Mouse (Mus musculus) embryonic facial prominence, embryonic 11.5 days (tissue): ENCODE measurements around the gene Fnip1. TPM values are rescaled to one million over a fixed set of nuclear protein-coding genes. Genes with fewer than 3 reads are reported as not detected.
A peak's percentile ranks its signal among the peaks of the same experiment; 100 is the strongest.

ENCODE experiments used
- ATAC-seq: fragments of 200-750 bp; cut with Nextera tagmentation; replicated peaks from 2 replicates; pipeline ENCODE4 v1.8.0; 2017; ENCODE audit warnings: low read depth; ENCODE audit not compliant: insufficient number of reproducible peaks, low FRiP score, low TSS enrichment
- DNase-seq: peaks from one replicate; pipeline ENCODE4 v3.0.0-alpha.2; 2015; ENCODE audit warnings: low spot score
- H3K27ac ChIP-seq: fragments of 300-500 bp; sonication (generic); replicated peaks from 2 replicates; pipeline ENCODE4 v1.5.1; 2014; ENCODE audit warnings: mild to moderate bottlenecking, low read depth, low read length, control low read depth
- H3K27me3 ChIP-seq: fragments of 300-500 bp; sonication (generic); 2 replicates; pipeline ENCODE4 v1.6.1; 2014; ENCODE audit warnings: mild to moderate bottlenecking, low read length, moderate library complexity, mixed read lengths; ENCODE audit not compliant: control insufficient read depth, insufficient read depth
- H3K36me3 ChIP-seq: fragments of 300-500 bp; sonication (generic); replicated peaks from 2 replicates; pipeline ENCODE4 v1.6.1; 2014; ENCODE audit warnings: low read depth, mild to moderate bottlenecking, low read length, moderate library complexity, mixed read lengths; ENCODE audit not compliant: control insufficient read depth, insufficient read depth
- H3K4me1 ChIP-seq: fragments of 300-500 bp; sonication (generic); 2 replicates; pipeline ENCODE4 v1.6.1; 2014; ENCODE audit warnings: low read length, mixed read lengths; ENCODE audit not compliant: control insufficient read depth, insufficient read depth
- H3K4me2 ChIP-seq: fragments of 300-500 bp; sonication (generic); 2 replicates; pipeline ENCODE4 v1.6.1; 2014; ENCODE audit warnings: low read depth, mild to moderate bottlenecking, control low read depth, low read length, moderate library complexity
- H3K4me3 ChIP-seq: fragments of 300-500 bp; sonication (generic); 2 replicates; pipeline ENCODE4 v1.5.1; 2014; ENCODE audit warnings: low read depth, low read length, control low read depth
- H3K9ac ChIP-seq: fragments of 300-500 bp; sonication (generic); replicated peaks from 2 replicates; pipeline ENCODE4 v1.6.1; 2014; ENCODE audit warnings: mild to moderate bottlenecking, control low read depth, low read length
- H3K9me3 ChIP-seq: fragments of 300-500 bp; sonication (generic); replicated peaks from 2 replicates; pipeline ENCODE4 v1.6.1; 2016; ENCODE audit warnings: mild to moderate bottlenecking, low read length, inconsistent platforms, mixed read lengths; ENCODE audit not compliant: control insufficient read depth
- WGBS: fragments of 180-500 bp; shearing (Covaris S2); extraction: QIAGEN DNeasy Blood & Tissue Kit; methylation state at CpG from one replicate; pipeline ENCODE4 v1.1.7; 2014; 5-methylcytosine and 5-hydroxymethylcytosine counted together
- polyA plus RNA-seq: library from polyadenylated mRNA; unstranded; fragments of >200 nt; fragmentation: Nextera tagmentation; extraction: Ambion mirVana; gene quantifications from 2 replicates; pipeline ENCODE4 v1.2.1, GENCODE M21; 2014

The Fnip1 gene
- polyA plus RNA-seq, 1 experiment from 2014 or later, result 14.1 TPM

DNA sequence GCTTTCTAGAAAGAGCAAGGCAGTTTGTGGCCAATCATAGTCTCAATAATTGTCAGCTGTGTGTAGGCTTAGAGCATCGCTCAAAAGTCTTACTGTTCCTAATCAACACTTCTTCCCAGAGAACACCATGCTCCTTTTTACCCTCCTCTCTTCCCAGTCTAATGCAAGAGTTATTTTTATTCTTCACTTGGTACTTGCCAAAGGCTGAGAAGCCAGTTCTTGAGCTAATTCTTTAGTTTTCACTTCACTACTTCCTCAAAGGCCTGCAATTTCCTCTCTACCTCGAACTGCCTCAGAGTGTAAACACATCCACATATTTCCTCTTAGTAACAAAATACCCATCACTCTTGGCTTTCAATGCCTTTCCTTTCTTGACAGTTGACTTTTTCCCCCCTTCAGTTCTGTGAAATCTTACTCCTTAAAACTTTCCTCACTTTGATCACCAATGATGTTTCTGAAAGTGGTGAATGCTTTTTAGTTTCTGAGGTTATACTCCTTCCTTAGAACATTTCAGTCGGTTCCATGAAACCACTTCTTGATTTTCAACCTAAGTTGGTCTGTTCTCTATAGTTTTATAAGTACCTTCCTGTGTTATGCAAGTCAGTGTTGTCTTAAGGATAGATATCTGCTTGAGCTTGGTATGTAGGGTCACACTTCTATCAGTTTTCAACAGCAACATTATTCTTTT, 26.7 kb downstream of the Fnip1 start:
- no peaks in the 10 kb centered on the region for H3K4me1 ChIP-seq
- no peak overlapping the region for H3K9ac ChIP-seq
- no peaks in the 10 kb centered on the region for H3K36me3 ChIP-seq
- no peaks in the 10 kb centered on the region for H3K27me3 ChIP-seq
- no peak overlapping the region for H3K4me2 ChIP-seq
- no peak overlapping the region for H3K4me3 ChIP-seq
- DNase-seq, result peak; percentile 7
- H3K27ac ChIP-seq, result no peak overlapping the region
- WGBS, result 62% methylated on average over 3 of the region's 3 CpGs
- no peaks in the 10 kb centered on the region for H3K9me3 ChIP-seq
- no peak for ATAC-seq

GRCm38 (mm10) chr11:54472231-54472630, 34.2 kb downstream of the Fnip1 start:
- Histone ChIP-seq H3K27me3 (no peaks in the 10 kb centered on the region), H3K9ac (no peak overlapping the region), H3K4me3 (no peak overlapping the region), H3K9me3 (no peaks in the 10 kb centered on the region), H3K4me1 (no peaks in the 10 kb centered on the region), H3K36me3 (no peaks in the 10 kb centered on the region), H3K4me2 (no peak overlapping the region), H3K27ac (no peak overlapping the region)
- 91% methylated on average over 4 of the region's 4 CpGs for WGBS
- no peak for DNase-seq
- no peak for ATAC-seq

DNA sequence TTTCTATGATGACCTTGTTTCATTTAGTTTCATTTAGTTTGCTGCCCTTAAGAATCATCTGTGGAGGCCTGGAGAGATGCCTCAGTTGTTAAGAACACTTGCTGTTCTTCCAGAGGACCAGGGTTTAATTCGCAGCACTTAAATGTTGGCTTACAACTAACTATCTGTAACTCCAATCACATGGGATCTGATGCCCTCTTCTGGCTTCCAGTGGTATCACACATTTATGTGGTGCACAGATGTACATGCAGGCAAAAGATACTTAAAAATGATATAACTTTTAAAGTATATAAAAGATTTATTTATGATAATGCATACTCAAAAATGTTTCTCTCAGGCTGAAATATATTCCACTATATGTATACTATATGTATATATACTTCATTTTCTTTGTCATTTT, 40.4 kb downstream of the Fnip1 start:
- Histone ChIP-seq H3K27me3 (no peaks in the 10 kb centered on the region), H3K4me1 (no peaks in the 10 kb centered on the region), H3K9ac (no peak overlapping the region), H3K4me2 (no peak overlapping the region), H3K27ac (no peak overlapping the region), H3K4me3 (no peak overlapping the region), H3K36me3 (no peaks in the 10 kb centered on the region), H3K9me3 (no peaks in the 10 kb centered on the region)
- WGBS, result 78% methylated on average over 1 of the region's 1 CpGs
- no peak for ATAC-seq
- DNase-seq, result peak; percentile 10

- Histone ChIP-seq H3K9ac (no peak overlapping the region), H3K4me2 (no peak overlapping the region), H3K4me1 (no peaks in the 10 kb centered on the region), H3K27me3 (no peaks in the 10 kb centered on the region), H3K4me3 (no peak overlapping the region), H3K27ac (no peak overlapping the region), H3K36me3 (no peaks in the 10 kb centered on the region), H3K9me3 (no peaks in the 10 kb centered on the region)
- DNase-seq (no peak), ATAC-seq (no peak)
- WGBS, result 90% methylated on average over 3 of the region's 3 CpGs
These were observed 48.0 kb downstream of the Fnip1 start for GRCm38 (mm10) chr11:54486041-54486440.

DNA sequence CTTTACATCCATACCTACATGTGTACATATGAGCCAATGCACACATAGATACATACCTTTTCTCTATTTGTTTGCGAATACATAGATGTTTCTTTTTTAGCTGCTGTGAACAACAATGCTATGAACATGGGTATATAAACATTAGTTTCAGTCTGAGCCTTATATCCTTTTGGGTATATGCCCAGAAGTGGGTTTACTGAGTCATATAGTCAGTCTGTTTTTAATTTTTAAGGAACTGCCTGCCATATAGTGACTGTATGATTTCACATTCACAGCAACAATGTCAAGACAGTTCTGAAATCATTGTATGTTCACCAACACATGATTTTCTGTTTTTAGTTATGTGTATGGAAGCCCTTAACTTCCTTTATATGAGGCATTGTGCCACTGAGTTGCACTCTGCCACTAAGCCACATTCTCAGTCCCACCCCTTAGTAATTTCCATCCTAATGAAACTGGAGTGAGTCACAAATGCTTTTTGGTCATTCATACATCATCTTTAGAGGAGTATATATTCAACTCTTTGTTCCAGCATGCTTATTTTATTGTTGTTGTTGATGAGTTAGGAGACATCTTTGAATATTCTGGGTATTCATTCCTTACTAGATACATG, 54.1 kb downstream of the Fnip1 start:
- DNase-seq, result no peak

GRCm38 (mm10) chr11:54492559-54492958, 54.6 kb downstream of the Fnip1 start:
- ATAC-seq, result no peak
- DNase-seq, result no peak
- no peak overlapping the region for H3K4me3 ChIP-seq
- H3K9me3 ChIP-seq, result no peaks in the 10 kb centered on the region
- no peaks in the 10 kb centered on the region for H3K36me3 ChIP-seq
- no peak overlapping the region for H3K27ac ChIP-seq
- no peaks in the 10 kb centered on the region for H3K27me3 ChIP-seq
- no peaks in the 10 kb centered on the region for H3K4me1 ChIP-seq
- H3K9ac ChIP-seq, result no peak overlapping the region
- no peak overlapping the region for H3K4me2 ChIP-seq
- 89% methylated on average over 4 of the region's 4 CpGs for WGBS

More for the DNA sequence above, 54.1 kb downstream of the Fnip1 start:
- Histone ChIP-seq H3K4me2 (no peak overlapping the region), H3K4me1 (no peaks in the 10 kb centered on the region), H3K27ac (no peak overlapping the region), H3K4me3 (no peak overlapping the region), H3K27me3 (no peaks in the 10 kb centered on the region), H3K9ac (no peak overlapping the region), H3K9me3 (no peaks in the 10 kb centered on the region), H3K36me3 (no peaks in the 10 kb centered on the region)
- no peak for ATAC-seq
- 98% methylated on average over 1 of the region's 1 CpGs for WGBS

- H3K36me3 ChIP-seq, result no peaks in the 10 kb centered on the region; the same call in 1 of the 2 replicates
These were observed 61.8 kb downstream of the Fnip1 start for GRCm38 (mm10) chr11:54499838-54500237.

GRCm38 (mm10) chr11:54502546-54503245, 64.7 kb downstream of the Fnip1 start:
- H3K36me3 ChIP-seq, result no peaks in the 10 kb centered on the region; the same call in 1 of the 2 replicates
- H3K9me3 ChIP-seq, result no peaks in the 10 kb centered on the region
- no peaks in the 10 kb centered on the region for H3K27me3 ChIP-seq
- DNase-seq (no peak), ATAC-seq (no peak)
- 93% methylated on average over 4 of the region's 4 CpGs for WGBS
- no peak overlapping the region for H3K4me2 ChIP-seq
- H3K27ac ChIP-seq, result no peak overlapping the region
- no peak overlapping the region for H3K4me3 ChIP-seq
- no peaks in the 10 kb centered on the region for H3K4me1 ChIP-seq
- no peak overlapping the region for H3K9ac ChIP-seq

More at GRCm38 (mm10) chr11:54499838-54500237, 61.8 kb downstream of the Fnip1 start:
- no peak overlapping the region for H3K27ac ChIP-seq
- no peak overlapping the region for H3K4me2 ChIP-seq
- no peak for ATAC-seq
- no peaks in the 10 kb centered on the region for H3K4me1 ChIP-seq
- H3K9me3 ChIP-seq, result no peaks in the 10 kb centered on the region
- 91% methylated on average over 5 of the region's 5 CpGs for whole genome bisulfite sequencing
- H3K4me3 ChIP-seq, result no peak overlapping the region
- H3K9ac ChIP-seq, result no peak overlapping the region
- H3K27me3 ChIP-seq, result no peaks in the 10 kb centered on the region
- peak; percentile 11 for DNase-seq
